Mouse (Mus musculus) liver, embryonic 18 days (tissue): Measurements from ENCODE around the gene Nanos2. TPM values are rescaled to one million over a fixed set of nuclear protein-coding genes. Genes with fewer than 3 reads are reported as not detected.

Source experiments
- polyA plus RNA-seq: library from polyadenylated mRNA; depleted of rRNA; stranded (reverse); fragments of >200 nt; gene quantifications from 2 replicates; pipeline ENCODE4 v1.2.3, GENCODE M21; 2012; rRNA removed

Gene Nanos2
- not detected in 2 replicates for polyA plus RNA-seq

GRCm38 (mm10) chr7:18987100-18987499 lies at the start of gene Nanos2:
Gene Nanos2 (plus strand): TSS chr7:18987400.

DNA sequence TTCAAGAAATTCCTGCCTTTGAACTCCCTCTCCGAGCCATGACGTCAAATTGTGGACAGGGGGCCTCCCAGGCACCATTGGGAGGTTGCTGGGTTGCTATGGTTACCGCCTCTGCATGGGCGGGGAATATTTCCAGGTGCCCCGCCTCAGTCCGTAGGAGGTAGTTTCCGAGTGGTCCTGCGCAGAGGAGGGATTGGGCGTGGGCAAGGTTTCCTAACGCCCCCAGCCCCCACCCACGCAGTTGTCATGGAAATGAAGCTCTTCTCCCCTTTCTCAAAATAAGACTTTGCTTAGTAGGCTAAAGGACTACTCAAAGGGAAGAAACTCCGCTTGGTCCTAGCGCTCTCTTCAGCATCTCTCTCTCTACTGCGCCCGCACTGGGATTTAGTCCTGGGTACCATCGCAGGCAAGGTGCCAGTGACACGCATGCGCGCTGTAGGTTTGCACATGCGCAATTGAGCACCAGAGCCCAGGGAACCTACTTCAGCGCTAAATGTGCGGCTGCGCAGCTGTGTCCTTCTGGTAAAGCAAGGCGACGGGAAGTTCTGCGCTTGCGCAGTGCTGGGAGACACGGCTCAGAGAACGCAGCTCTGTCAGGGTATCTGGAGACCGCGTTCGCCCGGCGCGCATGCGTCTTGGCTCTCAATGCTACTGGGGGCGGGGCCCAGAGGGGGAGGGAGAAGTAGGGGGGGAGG lies 3.5 kb downstream of the Nanos2 start, which contains the start of gene Mypop:
Gene Mypop, plus strand, starts transcription at position 645 of the 695 bp plus-strand sequence.

GRCm38 (mm10) chr7:19003902-19004630 lies 16.9 kb downstream of the Nanos2 start, which contains the start of gene Irf2bp1:
Gene Irf2bp1 (plus strand): TSS chr7:19004044.

DNA sequence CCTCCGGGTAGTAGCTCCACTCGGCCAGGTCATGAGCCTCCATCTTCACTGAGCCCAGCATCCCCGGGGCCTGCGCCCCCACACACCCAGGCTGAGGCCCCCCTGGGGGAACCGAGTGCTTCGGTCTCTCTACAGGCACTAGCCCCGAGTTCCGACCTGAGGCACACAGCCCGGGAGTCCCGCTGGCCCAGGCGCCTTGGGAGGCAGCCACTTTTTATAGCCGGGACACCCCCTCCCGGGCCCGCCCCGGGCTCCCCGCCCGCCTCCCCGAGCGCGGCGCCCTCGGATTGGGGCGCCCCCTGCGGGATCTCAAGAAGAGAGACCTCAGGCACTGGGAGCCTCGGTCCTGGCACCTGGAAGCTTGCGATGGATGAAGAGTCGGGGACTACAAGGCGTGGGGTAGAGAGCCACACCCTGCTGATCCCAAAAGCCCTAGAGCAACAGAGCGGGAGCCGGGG lies 36.2 kb downstream of the Nanos2 start, which contains the start of gene Foxa3:
Gene Foxa3, minus strand, starts transcription at position 182 of the 458 bp plus-strand sequence.

GRCm38 (mm10) chr7:19024096-19024506 lies 36.9 kb downstream of the Nanos2 start, which contains the start of gene Sympk:
Gene Sympk (plus strand): TSS chr7:19024377.

Other genes starting within 250 kb of the Nanos2 start
- 0.02 TPM in 1 of 2 replicates, not detected in the other for gene Psg19, start 188.9 kb upstream of the Nanos2 start, polyA plus RNA-seq
- gene Psg17, start 165.8 kb upstream of the Nanos2 start, polyA plus RNA-seq: 0.01 TPM in 1 of 2 replicates, not detected in the other
- 0.53 and 0.58 TPM in 2 replicates for gene Mill2, start 147.4 kb upstream of the Nanos2 start, polyA plus RNA-seq
- 92.2 and 111 TPM in 2 replicates for gene Pglyrp1, start 116.1 kb upstream of the Nanos2 start, polyA plus RNA-seq
- 7.7 and 9.0 TPM in 2 replicates for gene Ccdc61, start 77.0 kb upstream of the Nanos2 start, polyA plus RNA-seq
- gene Nova2, start 61.5 kb upstream of the Nanos2 start, polyA plus RNA-seq: 0.08 and 0.13 TPM in 2 replicates
- 0.18 and 0.19 TPM in 2 replicates for gene Mypop, start 3.8 kb downstream of the Nanos2 start, polyA plus RNA-seq
- gene Irf2bp1, start 16.6 kb downstream of the Nanos2 start, polyA plus RNA-seq: 7.0 and 7.7 TPM in 2 replicates
- gene Foxa3, start 36.1 kb downstream of the Nanos2 start, polyA plus RNA-seq: 33.5 and 37.3 TPM in 2 replicates
- 22.4 and 28.2 TPM in 2 replicates for gene Sympk, start 37.0 kb downstream of the Nanos2 start, polyA plus RNA-seq
- not detected in 2 replicates for gene Rsph6a, start 67.3 kb downstream of the Nanos2 start, polyA plus RNA-seq
- 17.7 and 21.3 TPM in 2 replicates for gene Dmwd, start 88.8 kb downstream of the Nanos2 start, polyA plus RNA-seq
- gene Dmpk, start 96.4 kb downstream of the Nanos2 start, polyA plus RNA-seq: 28.8 and 30.2 TPM in 2 replicates
- gene Six5, start 107.2 kb downstream of the Nanos2 start, polyA plus RNA-seq: 5.0 and 6.1 TPM in 2 replicates
- 0.11 and 0.14 TPM in 2 replicates for gene Gm4969, start 131.0 kb downstream of the Nanos2 start, polyA plus RNA-seq
- 2.1 and 2.2 TPM in 2 replicates for gene Fbxo46, start 132.5 kb downstream of the Nanos2 start, polyA plus RNA-seq
- 2.8 and 3.1 TPM in 2 replicates for gene Qpctl, start 161.9 kb downstream of the Nanos2 start, polyA plus RNA-seq
- gene Snrpd2, start 162.3 kb downstream of the Nanos2 start, polyA plus RNA-seq: 42.5 and 46.3 TPM in 2 replicates
- gene Gipr, start 178.7 kb downstream of the Nanos2 start, polyA plus RNA-seq: 1.00 and 2.3 TPM in 2 replicates
- 11.2 and 12.9 TPM in 2 replicates for gene Eml2, start 189.0 kb downstream of the Nanos2 start, polyA plus RNA-seq
- 0.94 and 0.97 TPM in 2 replicates for gene Gpr4, start 225.1 kb downstream of the Nanos2 start, polyA plus RNA-seq
- gene Opa3, start 240.9 kb downstream of the Nanos2 start, polyA plus RNA-seq: 6.5 TPM in 2 replicates